Comparison of ENCODE assay signal across 23 mouse cellular contexts in the genomic region with DNA sequence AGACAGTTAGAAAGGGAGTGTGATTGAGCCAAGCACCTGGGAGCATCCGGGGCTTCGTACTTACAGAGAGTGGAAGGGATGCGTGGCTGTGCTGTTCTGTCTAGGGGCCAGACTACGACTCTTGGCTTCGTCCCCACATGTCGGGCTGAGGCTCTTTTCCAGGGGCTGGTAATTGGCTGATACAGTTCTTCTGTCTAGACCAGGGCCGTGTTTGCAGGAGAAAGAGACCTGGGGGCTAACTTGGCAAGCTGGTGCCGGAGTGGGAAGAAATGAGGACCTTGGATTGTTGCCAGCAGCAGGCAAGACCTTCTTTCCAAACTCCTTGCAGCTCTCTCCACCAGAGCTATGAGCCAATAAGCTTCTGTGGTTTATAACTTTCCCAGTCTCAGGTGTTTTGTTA. TPM values are rescaled to one million over a fixed set of nuclear protein-coding genes. Genes with fewer than 3 reads are reported as not detected.
DNase-seq lines count a peak whose midpoint lies in the region; ATAC-seq and TF ChIP-seq lines count a peak whose summit lies in the region.
"Had no signal": no experiment of that assay in that cellular context is flagged by ENCODE, and none has a peak within 500 bp of the region (broad histone marks: within the 10 kb centered on the region; RNA-seq: fewer than 3 reads in every experiment).

No protein-coding gene starts in this region.

- no peak for TF ChIP-seq CTCF in lung, adult 2 months (IDR thresholded peaks at IDR 0.05; ENCODE audit: insufficient read depth, low read length)
- no peak for TF ChIP-seq CTCF in midbrain, postnatal 0 days (IDR thresholded peaks at IDR 0.05)

- H3K4me1 ChIP-seq in forebrain, embryonic 14.5 days (ENCODE audit: control insufficient read depth, insufficient read depth, low read length), result no peaks in the 10 kb centered on the region
- no peaks in the 10 kb centered on the region for H3K4me1 ChIP-seq in forebrain, embryonic 12.5 days
- no peaks in the 10 kb centered on the region for H3K4me1 ChIP-seq in hindbrain, embryonic 15.5 days (replicated peaks)
- H3K4me1 ChIP-seq in hindbrain, embryonic 14.5 days (replicated peaks; ENCODE audit: control insufficient read depth, insufficient read depth, low read length), result no peaks in the 10 kb centered on the region
- no peaks in the 10 kb centered on the region for H3K4me1 ChIP-seq in lung, adult 2 months (ENCODE audit: control insufficient read depth, insufficient read depth, low read length)
- H3K4me1 ChIP-seq in midbrain, postnatal 0 days (ENCODE audit: insufficient read depth, low read length), result no peaks in the 10 kb centered on the region
- H3K4me1 ChIP-seq in midbrain, embryonic 10.5 days, result peaks cover 6% of the 10 kb centered on the region
- H3K4me1 ChIP-seq: heart, embryonic 13.5 days; liver, embryonic 15.5 days; megakaryocyte, embryonic 14.5 days; stomach, embryonic 15.5 days had no signal

- no peak overlapping the region for H3K27ac ChIP-seq in forebrain, embryonic 14.5 days (ENCODE audit: low read depth, low read length)
- no peak overlapping the region for H3K27ac ChIP-seq in forebrain, embryonic 12.5 days
- no peak overlapping the region for H3K27ac ChIP-seq in hindbrain, embryonic 15.5 days (replicated peaks)
- no peak overlapping the region for H3K27ac ChIP-seq in hindbrain, embryonic 14.5 days
- H3K27ac ChIP-seq in midbrain, postnatal 0 days (ENCODE audit: low read depth, low read length), result no peak overlapping the region
- no peak overlapping the region for H3K27ac ChIP-seq in midbrain, embryonic 10.5 days (replicated peaks)
- H3K27ac ChIP-seq: heart, adult 2 months; heart, embryonic 13.5 days; kidney, postnatal 0 days; liver, embryonic 15.5 days; midbrain, embryonic 15.5 days; stomach, embryonic 15.5 days had no signal

- DNase-seq in forebrain, embryonic 14.5 days (ENCODE audit: low spot score), result peak; percentile 61
- DNase-seq in hindbrain, embryonic 14.5 days (ENCODE audit: low spot score), result no peak
- DNase-seq in lung, adult 2 months, result no peak
- no peak for DNase-seq in lung, postnatal 36 days
- DNase-seq in midbrain, postnatal 0 days (ENCODE audit: low spot score), result peak; percentile 57
- DNase-seq in midbrain, embryonic 10.5 days (ENCODE audit: low spot score), result no peak
- DNase-seq: adrenal gland, postnatal 14 days; cerebellum, adult 11-12 months; heart, adult 2 months; heart, postnatal 10 days; kidney, adult 8-10 months; kidney, postnatal 4 days; right cerebral cortex, postnatal 25 days had no signal

- H3K9me3 ChIP-seq in forebrain, embryonic 14.5 days (replicated peaks; ENCODE audit: control insufficient read depth, low read length), result no peaks in the 10 kb centered on the region
- H3K9me3 ChIP-seq in forebrain, embryonic 12.5 days, result no peaks in the 10 kb centered on the region
- no peaks in the 10 kb centered on the region for H3K9me3 ChIP-seq in hindbrain, embryonic 15.5 days
- H3K9me3 ChIP-seq in hindbrain, embryonic 14.5 days (ENCODE audit: control insufficient read depth, low read length), result no peaks in the 10 kb centered on the region
- no peaks in the 10 kb centered on the region for H3K9me3 ChIP-seq in midbrain, postnatal 0 days (ENCODE audit: low read length)
- no peaks in the 10 kb centered on the region for H3K9me3 ChIP-seq in midbrain, embryonic 10.5 days (replicated peaks)
- H3K9me3 ChIP-seq: liver, embryonic 15.5 days; midbrain, embryonic 15.5 days; stomach, embryonic 15.5 days had no signal

- 45% methylated on average over 8 of the region's 8 CpGs for WGBS in forebrain, embryonic 14.5 days
- 76% methylated on average over 8 of the region's 8 CpGs for WGBS in forebrain, embryonic 12.5 days
- 53% methylated on average over 8 of the region's 8 CpGs for WGBS in hindbrain, embryonic 15.5 days
- 75% methylated on average over 8 of the region's 8 CpGs for WGBS in hindbrain, embryonic 14.5 days
- WGBS in lung, adult 2 months, result 60% methylated on average over 8 of the region's 8 CpGs
- 67% methylated on average over 8 of the region's 8 CpGs for WGBS in midbrain, postnatal 0 days
- WGBS in midbrain, embryonic 10.5 days, result 91% methylated on average over 8 of the region's 8 CpGs

- no peak for TF ChIP-seq POLR2A in lung, adult 2 months (IDR thresholded peaks at IDR 0.05; ENCODE audit: borderline replicate concordance, extremely low read depth, low read depth, low read length)

- H3K4me3 ChIP-seq in forebrain, embryonic 14.5 days (ENCODE audit: low read depth, low read length), result no peak overlapping the region
- no peak overlapping the region for H3K4me3 ChIP-seq in forebrain, embryonic 12.5 days (replicated peaks)
- H3K4me3 ChIP-seq in hindbrain, embryonic 15.5 days, result no peak overlapping the region
- H3K4me3 ChIP-seq in hindbrain, embryonic 14.5 days (replicated peaks; ENCODE audit: low read length), result no peak overlapping the region
- H3K4me3 ChIP-seq in lung, adult 2 months (replicated peaks; ENCODE audit: extremely low read depth, low read depth, low read length), result peak overlapping the region; percentile 26
- no peak overlapping the region for H3K4me3 ChIP-seq in midbrain, postnatal 0 days (ENCODE audit: low read depth, low read length)
- H3K4me3 ChIP-seq in midbrain, embryonic 10.5 days, result no peak overlapping the region
- H3K4me3 ChIP-seq: heart, adult 2 months; heart, embryonic 13.5 days; liver, embryonic 15.5 days; megakaryocyte, embryonic 14.5 days; midbrain, embryonic 15.5 days; stomach, embryonic 15.5 days had no signal

- ATAC-seq in forebrain, embryonic 14.5 days, result no peak; the same call in 1 of the 2 replicates
- no peak for ATAC-seq in forebrain, embryonic 12.5 days (ENCODE audit: low FRiP score)
- ATAC-seq in hindbrain, embryonic 15.5 days (ENCODE audit: low FRiP score, low read depth), result peak; percentile 48; the same call in 1 of the 2 replicates
- ATAC-seq in hindbrain, embryonic 14.5 days (ENCODE audit: low FRiP score), result no peak; the same call in 1 of the 2 replicates
- no peak for ATAC-seq in midbrain, postnatal 0 days (ENCODE audit: low FRiP score)
- ATAC-seq: CD4-positive, CD25-positive, alpha-beta regulatory T cell, adult 4 months; intestine, embryonic 16.5 days; midbrain, embryonic 15.5 days had no signal

- no peaks in the 10 kb centered on the region for H3K27me3 ChIP-seq in forebrain, embryonic 14.5 days (replicated peaks; ENCODE audit: control insufficient read depth, insufficient read depth, low read length)
- H3K27me3 ChIP-seq in forebrain, embryonic 12.5 days, result peaks cover 34% of the 10 kb centered on the region
- H3K27me3 ChIP-seq in hindbrain, embryonic 15.5 days, result no peaks in the 10 kb centered on the region
- H3K27me3 ChIP-seq in hindbrain, embryonic 14.5 days (ENCODE audit: control insufficient read depth, insufficient read depth, low read length), result no peaks in the 10 kb centered on the region
- H3K27me3 ChIP-seq in midbrain, postnatal 0 days (ENCODE audit: insufficient read depth, low read length), result no peaks in the 10 kb centered on the region
- no peaks in the 10 kb centered on the region; the same call in 1 of the 2 replicates for H3K27me3 ChIP-seq in midbrain, embryonic 10.5 days (ENCODE audit: low read depth, poor library complexity, severe bottlenecking)
- H3K27me3 ChIP-seq: heart, embryonic 13.5 days; liver, embryonic 15.5 days; midbrain, embryonic 15.5 days; stomach, embryonic 15.5 days had no signal

- no peak overlapping the region for H3K4me2 ChIP-seq in forebrain, embryonic 14.5 days (ENCODE audit: low read length)
- no peak overlapping the region for H3K4me2 ChIP-seq in forebrain, embryonic 12.5 days
- no peak overlapping the region for H3K4me2 ChIP-seq in hindbrain, embryonic 15.5 days
- H3K4me2 ChIP-seq in hindbrain, embryonic 14.5 days (replicated peaks), result no peak overlapping the region
- no peak overlapping the region for H3K4me2 ChIP-seq in midbrain, postnatal 0 days (ENCODE audit: low read depth, low read length, poor library complexity, severe bottlenecking)
- H3K4me2 ChIP-seq: heart, embryonic 13.5 days; liver, embryonic 15.5 days; midbrain, embryonic 15.5 days; stomach, embryonic 15.5 days had no signal

- H3K36me3 ChIP-seq in forebrain, embryonic 14.5 days (ENCODE audit: control insufficient read depth, insufficient read depth, low read length), result no peaks in the 10 kb centered on the region
- no peaks in the 10 kb centered on the region for H3K36me3 ChIP-seq in forebrain, embryonic 12.5 days (replicated peaks)
- H3K36me3 ChIP-seq in hindbrain, embryonic 15.5 days, result no peaks in the 10 kb centered on the region
- no peaks in the 10 kb centered on the region for H3K36me3 ChIP-seq in hindbrain, embryonic 14.5 days (replicated peaks; ENCODE audit: control insufficient read depth, insufficient read depth)
- H3K36me3 ChIP-seq in midbrain, postnatal 0 days (ENCODE audit: insufficient read depth, low read length), result no peaks in the 10 kb centered on the region
- H3K36me3 ChIP-seq in midbrain, embryonic 10.5 days, result no peaks in the 10 kb centered on the region
- H3K36me3 ChIP-seq: heart, embryonic 13.5 days; liver, embryonic 15.5 days; midbrain, embryonic 15.5 days; stomach, embryonic 15.5 days had no signal

- no peak overlapping the region for H3K9ac ChIP-seq in forebrain, embryonic 14.5 days (ENCODE audit: low read length)
- no peak overlapping the region for H3K9ac ChIP-seq in forebrain, embryonic 12.5 days
- no peak overlapping the region for H3K9ac ChIP-seq in hindbrain, embryonic 15.5 days
- no peak overlapping the region for H3K9ac ChIP-seq in hindbrain, embryonic 14.5 days
- H3K9ac ChIP-seq in midbrain, postnatal 0 days (replicated peaks; ENCODE audit: low read length, poor library complexity, severe bottlenecking), result no peak overlapping the region
- H3K9ac ChIP-seq: heart, embryonic 13.5 days; liver, embryonic 15.5 days; midbrain, embryonic 15.5 days; stomach, embryonic 15.5 days had no signal

RNA-seq across cellular contexts. Expression of a gene that starts 25.9 kb away (rescaled TPM):
- polyA plus RNA-seq in forebrain, embryonic 14.5 days (2014; fragmentation: Nextera tagmentation; extraction: Ambion mirVana), result 48.0 and 57.8 TPM in 2 replicates
- polyA plus RNA-seq in forebrain, embryonic 12.5 days (2016; fragmentation: Nextera tagmentation; extraction: Ambion mirVana), result 86.4 and 87.7 TPM in 2 replicates
- 61.9 and 62.7 TPM in 2 replicates for polyA plus RNA-seq in hindbrain, embryonic 15.5 days (2015; fragmentation: Nextera tagmentation; extraction: Ambion mirVana)
- polyA plus RNA-seq in hindbrain, embryonic 14.5 days (2014; fragmentation: Nextera tagmentation; extraction: Ambion mirVana), result 55.7 and 63.9 TPM in 2 replicates
- polyA plus RNA-seq in lung, adult 2 months (2012; rRNA removed), result 18.6 and 28.5 TPM in 2 replicates
- 29.7 and 35.6 TPM in 2 replicates for total RNA-seq in midbrain, postnatal 0 days (2014; rRNA removed)
- polyA plus RNA-seq in midbrain, postnatal 0 days (2015; fragmentation: Nextera tagmentation; extraction: Ambion mirVana), result 55.0 and 60.7 TPM in 2 replicates
- polyA plus RNA-seq in midbrain, embryonic 10.5 days (2016; fragmentation: Nextera tagmentation; extraction: Ambion mirVana), result 76.9 and 82.6 TPM in 2 replicates

Comparison
In these comparisons a context has a peak if more than half of its experiments do, and no peak if none do; other contexts are left out.
1. DNase-seq: peak in forebrain, embryonic 14.5 days (single experiment) and midbrain, postnatal 0 days (single experiment); none in hindbrain, embryonic 14.5 days (single experiment), lung, adult 2 months (single experiment), lung, postnatal 36 days (single experiment) and midbrain, embryonic 10.5 days (single experiment).